Mouse (Mus musculus) Muller cell, postnatal 12 days (primary cell): ENCODE measurements around the gene Sdhb.

Experiments
- DNase-seq: peaks from one replicate; pipeline ENCODE4 v3.0.0-alpha.2; 2015; ENCODE audit errors: inconsistent ontology term

The Sdhb gene

GRCm38 (mm10) chr4:140948481-140948880, 12.5 kb upstream of the Sdhb start:
- DNase-seq: no peak

- no peak for DNase-seq
These were observed 12.0 kb upstream of the Sdhb start for GRCm38 (mm10) chr4:140949052-140949451.

GRCm38 (mm10) chr4:140949616-140950015, 11.4 kb upstream of the Sdhb start:
- DNase-seq: no peak

GRCm38 (mm10) chr4:140950574-140950973, 10.4 kb upstream of the Sdhb start:
- no peak for DNase-seq

GRCm38 (mm10) chr4:140951861-140952641, 9.0 kb upstream of the Sdhb start:
- no peak for DNase-seq

- no peak for DNase-seq
These were observed 3.8 kb upstream of the Sdhb start for GRCm38 (mm10) chr4:140957131-140957702.

- DNase-seq: peak; percentile 76
These were observed 3.3 kb upstream of the Sdhb start for GRCm38 (mm10) chr4:140957725-140958124.

GRCm38 (mm10) chr4:140958319-140958718, 2.7 kb upstream of the Sdhb start:
- no peak for DNase-seq

GRCm38 (mm10) chr4:140959128-140959679, 1.8 kb upstream of the Sdhb start:
- DNase-seq: no peak

GRCm38 (mm10) chr4:140959715-140960479, 1.1 kb upstream of the Sdhb start:
- no peak for DNase-seq

- DNase-seq: peak; percentile 40
These were observed 634 bp downstream of the Sdhb start for GRCm38 (mm10) chr4:140961467-140962206.

GRCm38 (mm10) chr4:140962207-140962909, 1.4 kb downstream of the Sdhb start:
- no peak for DNase-seq

- peak; percentile 67 for DNase-seq
These were observed 1.9 kb downstream of the Sdhb start for GRCm38 (mm10) chr4:140962950-140963349.

- DNase-seq: no peak
These were observed 3.1 kb downstream of the Sdhb start for GRCm38 (mm10) chr4:140963941-140964597.

- DNase-seq: peak; percentile 83
These were observed 3.6 kb downstream of the Sdhb start for GRCm38 (mm10) chr4:140964620-140965019.

- no peak for DNase-seq
These were observed 6.6 kb downstream of the Sdhb start for GRCm38 (mm10) chr4:140967386-140968159.

GRCm38 (mm10) chr4:140971691-140972090, 10.7 kb downstream of the Sdhb start:
- no peak for DNase-seq

- no peak for DNase-seq
These were observed 13.4 kb downstream of the Sdhb start for GRCm38 (mm10) chr4:140974408-140974807.

GRCm38 (mm10) chr4:140975356-140975755, 14.4 kb downstream of the Sdhb start:
- no peak for DNase-seq

- no peak for DNase-seq
These were observed 16.3 kb downstream of the Sdhb start for GRCm38 (mm10) chr4:140977278-140977677.
